8 mouse cellular contexts compared by ENCODE assay signal in genomic region chr3:135690568-135691190, GRCm38 (mm10). TPM values are rescaled to one million over a fixed set of nuclear protein-coding genes. Genes with fewer than 3 reads are reported as not detected.
A peak's percentile ranks its signal among the peaks of the same experiment; 100 is the strongest.
DNase-seq lines count a peak whose midpoint lies in the region; ATAC-seq and TF ChIP-seq lines count a peak whose summit lies in the region.

No protein-coding gene starts in this region.

- H3K9ac ChIP-seq in lung, embryonic 14.5 days: peak overlapping the region; percentile 96

- peak overlapping the region; percentile 78 for H3K4me2 ChIP-seq in lung, embryonic 14.5 days

- WGBS in lung, embryonic 14.5 days: under 1% methylated on average over 47 of the region's 47 CpGs

- no peaks in the 10 kb centered on the region for H3K9me3 ChIP-seq in lung, embryonic 14.5 days (ENCODE audit: low read depth, low read length)

- DNase-seq in B cell, adult 2 months: peak; percentile 64 to 71
- DNase-seq in embryo, embryonic 11 days: peak; percentile 72
- DNase-seq in heart, adult 9 months (ENCODE audit: low spot score in 2 of 2): peak; percentile 48 to 53
- peak; percentile 33 to 41 for DNase-seq in kidney, adult 8-10 months
- peak; percentile 69 for DNase-seq in lung, embryonic 14.5 days
- peak; percentile 71 for DNase-seq in thymus, postnatal 25 days

- peaks cover 13% of the 10 kb centered on the region for H3K4me1 ChIP-seq in lung, embryonic 14.5 days (ENCODE audit: insufficient read depth)

- H3K27me3 ChIP-seq in lung, embryonic 14.5 days (ENCODE audit: insufficient read depth, low read length): no peaks in the 10 kb centered on the region

- H3K36me3 ChIP-seq in lung, embryonic 14.5 days (ENCODE audit: insufficient read depth): no peaks in the 10 kb centered on the region

- H3K27ac ChIP-seq in lung, embryonic 14.5 days (ENCODE audit: low read depth): peak overlapping the region; percentile 97

- H3K4me3 ChIP-seq in lung, embryonic 14.5 days (ENCODE audit: low read depth, low read length): peak overlapping the region; percentile 80

- no peak for TF ChIP-seq CTCF in lung, embryonic 14.5 days (IDR thresholded peaks at IDR 0.05; ENCODE audit: low read depth)

- ATAC-seq in activated CD4-positive, CD25-positive, alpha-beta regulatory T cell, adult 4 months: peak; percentile 10
- ATAC-seq in lung, embryonic 14.5 days (ENCODE audit: insufficient read depth): peak; percentile 78
- ATAC-seq in neutrophil, adult 5-6 weeks (ENCODE audit: extremely low read depth, insufficient number of reproducible peaks, low FRiP score, poor library complexity, severe bottlenecking): peak; percentile 15

RNA-seq across cellular contexts. Expression of gene Nfkb1, which starts 0.7 kb away (rescaled TPM):
- polyA plus RNA-seq in activated CD4-positive, CD25-positive, alpha-beta regulatory T cell, adult 4 months (2017; shearing (Covaris generic)): 100 to 1,000 TPM in 1 of 2 experiments, 10 to 100 TPM in 1; 96.6 to 101 TPM
- polyA plus RNA-seq in lung, embryonic 14.5 days (2014; fragmentation: Nextera tagmentation; extraction: Ambion mirVana): 34.4 and 34.8 TPM in 2 replicates
- total RNA-seq in neutrophil, adult 5-6 weeks (2017): 200 and 216 TPM in 2 replicates

Comparison
In these comparisons a context has a peak if more than half of its experiments do, and no peak if none do; other contexts are left out.
1. Peak in every context shown above with its lines: DNase-seq, ATAC-seq, H3K4me3 ChIP-seq and H3K27ac ChIP-seq.
2. ATAC-seq: peak in every context shown above with its lines; median percentile 78 in lung, embryonic 14.5 days; 15 in neutrophil, adult 5-6 weeks; 10 in activated CD4-positive, CD25-positive, alpha-beta regulatory T cell, adult 4 months.